Mouse (Mus musculus) activated CD4-positive, CD25-positive, alpha-beta regulatory T cell, adult 4 months (primary cell): ENCODE data around the gene Med26. TPM values are rescaled to one million over a fixed set of nuclear protein-coding genes. Genes with fewer than 3 reads are reported as not detected.

Experiments used
- ATAC-seq: one replicate; pipeline ENCODE4 v1.8.0; 2017
- polyA plus RNA-seq, 2 experiments: library from polyadenylated mRNA; unstranded; fragments of 100-300 nt; shearing (Covaris generic); gene quantifications; one replicate each; pipeline ENCODE4 v1.2.1; 2017

The Med26 gene
- polyA plus RNA-seq = 1 to 10 TPM; 4.9 to 5.8 TPM

- peak; percentile 79 for ATAC-seq
These were observed at the start of gene Med26 for GRCm38 (mm10) chr8:72547802-72548643. Med26 (minus strand) TSS chr8:72548270.

- ATAC-seq = no peak
These were observed 42.1 kb upstream of the Med26 start for GRCm38 (mm10) chr8:72590198-72590597.

GRCm38 (mm10) chr8:72589286-72589685, 41.2 kb upstream of the Med26 start:
- no peak for ATAC-seq

GRCm38 (mm10) chr8:72588865-72589264, 40.8 kb upstream of the Med26 start:
- no peak for ATAC-seq

GRCm38 (mm10) chr8:72587806-72588205, 39.7 kb upstream of the Med26 start:
- ATAC-seq = no peak

GRCm38 (mm10) chr8:72584390-72584789, 36.3 kb upstream of the Med26 start:
- no peak for ATAC-seq

- ATAC-seq = no peak
These were observed 35.1 kb upstream of the Med26 start for GRCm38 (mm10) chr8:72583056-72583771.

- ATAC-seq = no peak
These were observed 31.3 kb upstream of the Med26 start for GRCm38 (mm10) chr8:72579374-72579773.

- ATAC-seq = no peak
These were observed 29.9 kb upstream of the Med26 start for GRCm38 (mm10) chr8:72577941-72578340.

GRCm38 (mm10) chr8:72577266-72577665, 29.2 kb upstream of the Med26 start:
- no peak for ATAC-seq

- ATAC-seq = no peak
These were observed 27.8 kb upstream of the Med26 start for GRCm38 (mm10) chr8:72575915-72576314.

GRCm38 (mm10) chr8:72573450-72573849, 25.4 kb upstream of the Med26 start:
- ATAC-seq = no peak

- ATAC-seq = no peak
These were observed 24.4 kb upstream of the Med26 start for GRCm38 (mm10) chr8:72572507-72572906.

GRCm38 (mm10) chr8:72571611-72572473, 23.8 kb upstream of the Med26 start, which contains the start of gene Tmem38a:
Tmem38a (plus strand) TSS chr8:72572055.
- no peak for ATAC-seq

- peak; percentile 88 for ATAC-seq
These were observed 22.9 kb upstream of the Med26 start, which contains the start of gene Smim7 for GRCm38 (mm10) chr8:72570633-72571610. Smim7 (minus strand) TSS chr8:72571088.

GRCm38 (mm10) chr8:72565970-72566369, 17.9 kb upstream of the Med26 start:
- ATAC-seq = no peak

- ATAC-seq = no peak
These were observed 13.1 kb upstream of the Med26 start for GRCm38 (mm10) chr8:72561111-72561689.

GRCm38 (mm10) chr8:72555770-72556169, 7.7 kb upstream of the Med26 start:
- ATAC-seq = no peak

- ATAC-seq = no peak
These were observed 1.3 kb upstream of the Med26 start for GRCm38 (mm10) chr8:72549314-72549892.

- peak; percentile 36 for ATAC-seq
These were observed 709 bp upstream of the Med26 start for GRCm38 (mm10) chr8:72548644-72549313.
